Mouse (Mus musculus): ENCODE data around the gene Tub. TPM values are rescaled to one million over a fixed set of nuclear protein-coding genes. Genes with fewer than 3 reads are reported as not detected.

The Tub gene
- polyA plus RNA-seq, 1 experiment from 2014 or later, result 5.2 TPM

- H3K4me1 ChIP-seq (replicated peaks; ENCODE audit: control insufficient read depth, insufficient read depth, low read length), result no peaks in the 10 kb centered on the region
- no peak for ATAC-seq (replicated peaks; ENCODE audit: low FRiP score, low TSS enrichment, low read depth)
- no peak for DNase-seq (ENCODE audit: low spot score)
- no peak overlapping the region for H3K4me2 ChIP-seq (ENCODE audit: low read length)
- no peak overlapping the region for H3K27ac ChIP-seq (ENCODE audit: low read depth)
- H3K27me3 ChIP-seq (replicated peaks; ENCODE audit: control insufficient read depth, insufficient read depth, low read length), result no peaks in the 10 kb centered on the region
- H3K4me3 ChIP-seq (ENCODE audit: low read depth, low read length), result no peak overlapping the region
- WGBS, result 91% methylated on average over 6 of the region's 6 CpGs
- H3K36me3 ChIP-seq (ENCODE audit: control insufficient read depth, insufficient read depth, low read length), result no peaks in the 10 kb centered on the region
- no peak overlapping the region for H3K9ac ChIP-seq (ENCODE audit: low read length)
- H3K9me3 ChIP-seq (ENCODE audit: control insufficient read depth, low read length), result no peaks in the 10 kb centered on the region
Measured at GRCm38 (mm10) chr7:109029961-109030465, 79.9 kb downstream of the Tub start.

- H3K9ac ChIP-seq (ENCODE audit: low read length), result no peak overlapping the region
- H3K9me3 ChIP-seq (ENCODE audit: control insufficient read depth, low read length), result no peaks in the 10 kb centered on the region
- H3K36me3 ChIP-seq (ENCODE audit: control insufficient read depth, insufficient read depth, low read length), result no peaks in the 10 kb centered on the region
- ATAC-seq (replicated peaks; ENCODE audit: low FRiP score, low TSS enrichment, low read depth) (no peak), DNase-seq (ENCODE audit: low spot score) (no peak)
- H3K27me3 ChIP-seq (replicated peaks; ENCODE audit: control insufficient read depth, insufficient read depth, low read length), result no peaks in the 10 kb centered on the region
- H3K4me3 ChIP-seq (ENCODE audit: low read depth, low read length), result no peak overlapping the region
- 74% methylated on average over 3 of the region's 3 CpGs for WGBS
- no peak overlapping the region for H3K27ac ChIP-seq (ENCODE audit: low read depth)
- H3K4me2 ChIP-seq (ENCODE audit: low read length), result no peak overlapping the region
- no peaks in the 10 kb centered on the region for H3K4me1 ChIP-seq (replicated peaks; ENCODE audit: control insufficient read depth, insufficient read depth, low read length)
Measured at GRCm38 (mm10) chr7:109031331-109031730, 81.2 kb downstream of the Tub start.

GRCm38 (mm10) chr7:109032054-109032453 is 81.9 kb downstream of the Tub start:
- 70% methylated on average over 2 of the region's 2 CpGs for WGBS
- H3K4me2 ChIP-seq (ENCODE audit: low read length), result no peak overlapping the region
- H3K9ac ChIP-seq (ENCODE audit: low read length), result no peak overlapping the region
- H3K4me3 ChIP-seq (ENCODE audit: low read depth, low read length), result no peak overlapping the region
- no peaks in the 10 kb centered on the region for H3K27me3 ChIP-seq (replicated peaks; ENCODE audit: control insufficient read depth, insufficient read depth, low read length)
- no peaks in the 10 kb centered on the region for H3K9me3 ChIP-seq (ENCODE audit: control insufficient read depth, low read length)
- H3K36me3 ChIP-seq (ENCODE audit: control insufficient read depth, insufficient read depth, low read length), result no peaks in the 10 kb centered on the region
- H3K27ac ChIP-seq (ENCODE audit: low read depth), result no peak overlapping the region
- DNase-seq (ENCODE audit: low spot score), result peak; percentile 50
- no peaks in the 10 kb centered on the region for H3K4me1 ChIP-seq (replicated peaks; ENCODE audit: control insufficient read depth, insufficient read depth, low read length)
- no peak for ATAC-seq (replicated peaks; ENCODE audit: low FRiP score, low TSS enrichment, low read depth)

GRCm38 (mm10) chr7:109038121-109038735 is 88.1 kb downstream of the Tub start:
- Histone ChIP-seq H3K27ac (ENCODE audit: low read depth) (no peak overlapping the region), H3K9me3 (ENCODE audit: control insufficient read depth, low read length) (no peaks in the 10 kb centered on the region), H3K27me3 (replicated peaks; ENCODE audit: control insufficient read depth, insufficient read depth, low read length) (no peaks in the 10 kb centered on the region), H3K4me1 (replicated peaks; ENCODE audit: control insufficient read depth, insufficient read depth, low read length) (no peaks in the 10 kb centered on the region), H3K4me3 (ENCODE audit: low read depth, low read length) (no peak overlapping the region), H3K4me2 (ENCODE audit: low read length) (no peak overlapping the region), H3K9ac (ENCODE audit: low read length) (no peak overlapping the region), H3K36me3 (ENCODE audit: control insufficient read depth, insufficient read depth, low read length) (no peaks in the 10 kb centered on the region)
- 78% methylated on average over 8 of the region's 8 CpGs for WGBS
- DNase-seq (ENCODE audit: low spot score) (no peak), ATAC-seq (replicated peaks; ENCODE audit: low FRiP score, low TSS enrichment, low read depth) (no peak)

- Histone ChIP-seq H3K4me3 (ENCODE audit: low read depth, low read length) (no peak overlapping the region), H3K27ac (ENCODE audit: low read depth) (no peak overlapping the region), H3K4me1 (replicated peaks; ENCODE audit: control insufficient read depth, insufficient read depth, low read length) (no peaks in the 10 kb centered on the region), H3K9ac (ENCODE audit: low read length) (no peak overlapping the region), H3K36me3 (ENCODE audit: control insufficient read depth, insufficient read depth, low read length) (no peaks in the 10 kb centered on the region), H3K4me2 (ENCODE audit: low read length) (no peak overlapping the region), H3K27me3 (replicated peaks; ENCODE audit: control insufficient read depth, insufficient read depth, low read length) (no peaks in the 10 kb centered on the region), H3K9me3 (ENCODE audit: control insufficient read depth, low read length) (no peaks in the 10 kb centered on the region)
- no peak for ATAC-seq (replicated peaks; ENCODE audit: low FRiP score, low TSS enrichment, low read depth)
- no peak for DNase-seq (ENCODE audit: low spot score)
- WGBS, result 27% methylated on average over 1 of the region's 1 CpGs
Measured at GRCm38 (mm10) chr7:109038987-109039386, 88.8 kb downstream of the Tub start.

GRCm38 (mm10) chr7:109039445-109039844 is 89.3 kb downstream of the Tub start:
- WGBS, result 90% methylated on average over 5 of the region's 5 CpGs
- H3K27ac ChIP-seq (ENCODE audit: low read depth), result no peak overlapping the region

GRCm38 (mm10) chr7:109045876-109046275 is 95.7 kb downstream of the Tub start:
- no peaks in the 10 kb centered on the region for H3K9me3 ChIP-seq (ENCODE audit: control insufficient read depth, low read length)
- no peak overlapping the region for H3K4me3 ChIP-seq (ENCODE audit: low read depth, low read length)
- 92% methylated on average over 2 of the region's 2 CpGs for WGBS
- H3K27ac ChIP-seq (ENCODE audit: low read depth), result no peak overlapping the region
- no peak for DNase-seq (ENCODE audit: low spot score)
- H3K4me1 ChIP-seq (replicated peaks; ENCODE audit: control insufficient read depth, insufficient read depth, low read length), result no peaks in the 10 kb centered on the region
- no peak for ATAC-seq (replicated peaks; ENCODE audit: low FRiP score, low TSS enrichment, low read depth)
- no peaks in the 10 kb centered on the region for H3K27me3 ChIP-seq (replicated peaks; ENCODE audit: control insufficient read depth, insufficient read depth, low read length)
- H3K36me3 ChIP-seq (ENCODE audit: control insufficient read depth, insufficient read depth, low read length), result no peaks in the 10 kb centered on the region
- no peak overlapping the region for H3K9ac ChIP-seq (ENCODE audit: low read length)
- H3K4me2 ChIP-seq (ENCODE audit: low read length), result no peak overlapping the region

More at GRCm38 (mm10) chr7:109039445-109039844, 89.3 kb downstream of the Tub start:
- H3K4me3 ChIP-seq (ENCODE audit: low read depth, low read length), result no peak overlapping the region
- no peaks in the 10 kb centered on the region for H3K27me3 ChIP-seq (replicated peaks; ENCODE audit: control insufficient read depth, insufficient read depth, low read length)
- H3K9me3 ChIP-seq (ENCODE audit: control insufficient read depth, low read length), result no peaks in the 10 kb centered on the region
- no peaks in the 10 kb centered on the region for H3K4me1 ChIP-seq (replicated peaks; ENCODE audit: control insufficient read depth, insufficient read depth, low read length)
- no peak overlapping the region for H3K9ac ChIP-seq (ENCODE audit: low read length)
- DNase-seq (ENCODE audit: low spot score) (no peak), ATAC-seq (replicated peaks; ENCODE audit: low FRiP score, low TSS enrichment, low read depth) (no peak)
- H3K4me2 ChIP-seq (ENCODE audit: low read length), result no peak overlapping the region
- no peaks in the 10 kb centered on the region for H3K36me3 ChIP-seq (ENCODE audit: control insufficient read depth, insufficient read depth, low read length)

- H3K9ac ChIP-seq (ENCODE audit: low read length), result no peak overlapping the region
- no peaks in the 10 kb centered on the region for H3K4me1 ChIP-seq (replicated peaks; ENCODE audit: control insufficient read depth, insufficient read depth, low read length)
- DNase-seq (ENCODE audit: low spot score), result no peak
- H3K4me3 ChIP-seq (ENCODE audit: low read depth, low read length), result no peak overlapping the region
- 78% methylated on average over 1 of the region's 1 CpGs for WGBS
- no peak for ATAC-seq (replicated peaks; ENCODE audit: low FRiP score, low TSS enrichment, low read depth)
- H3K27me3 ChIP-seq (replicated peaks; ENCODE audit: control insufficient read depth, insufficient read depth, low read length), result no peaks in the 10 kb centered on the region
- H3K9me3 ChIP-seq (ENCODE audit: control insufficient read depth, low read length), result no peaks in the 10 kb centered on the region
- no peak overlapping the region for H3K4me2 ChIP-seq (ENCODE audit: low read length)
- no peak overlapping the region for H3K27ac ChIP-seq (ENCODE audit: low read depth)
- no peaks in the 10 kb centered on the region for H3K36me3 ChIP-seq (ENCODE audit: control insufficient read depth, insufficient read depth, low read length)
Measured at GRCm38 (mm10) chr7:109050831-109051230, 100.7 kb downstream of the Tub start.

- Histone ChIP-seq H3K4me2 (ENCODE audit: low read length) (no peak overlapping the region), H3K4me3 (ENCODE audit: low read depth, low read length) (no peak overlapping the region), H3K9ac (ENCODE audit: low read length) (no peak overlapping the region), H3K27ac (ENCODE audit: low read depth) (no peak overlapping the region), H3K4me1 (replicated peaks; ENCODE audit: control insufficient read depth, insufficient read depth, low read length) (no peaks in the 10 kb centered on the region), H3K27me3 (replicated peaks; ENCODE audit: control insufficient read depth, insufficient read depth, low read length) (no peaks in the 10 kb centered on the region), H3K36me3 (ENCODE audit: control insufficient read depth, insufficient read depth, low read length) (no peaks in the 10 kb centered on the region), H3K9me3 (ENCODE audit: control insufficient read depth, low read length) (no peaks in the 10 kb centered on the region)
- DNase-seq (ENCODE audit: low spot score) (no peak), ATAC-seq (replicated peaks; ENCODE audit: low FRiP score, low TSS enrichment, low read depth) (no peak)
- 86% methylated on average over 4 of the region's 4 CpGs for WGBS
Measured at GRCm38 (mm10) chr7:109059536-109059935, 109.4 kb downstream of the Tub start.

Measured in intestine, embryonic 14.5 days (tissue).